Mouse (Mus musculus) MEL (cell line): Measurements from ENCODE around the gene Tex9. TPM values are rescaled to one million over a fixed set of nuclear protein-coding genes. Genes with fewer than 3 reads are reported as not detected.

ENCODE experiments used
- DNase-seq: peaks from one replicate; pipeline ENCODE4 v3.0.0; 2011; ENCODE audit warnings: low read depth, low spot score
- H3K27ac ChIP-seq: 2 replicates; pipeline ENCODE4 v1.5.1; 2012; ENCODE audit warnings: low read depth, mild to moderate bottlenecking, control low read depth, low read length, moderate library complexity; ENCODE audit not compliant: control insufficient read depth
- H3K27me3 ChIP-seq, 2 experiments: fragments of 150-350 bp in 1 of 2; sonication (generic) in 1 of 2; 2 replicates each; pipeline ENCODE4 v1.6.1; 2012; ENCODE audit warnings: low read length in 2 of 2, mild to moderate bottlenecking in 2 of 2, improper control_type of control experiment in 1 of 2, moderate library complexity in 1 of 2; ENCODE audit not compliant: insufficient read depth in 2 of 2, control insufficient read depth in 1 of 2
- H3K36me3 ChIP-seq, 2 experiments: 2 replicates each; pipeline ENCODE4 v1.6.1; 2012 to 2014; ENCODE audit warnings: low read length in 2 of 2, improper control_type of control experiment in 1 of 2, inconsistent platforms in 1 of 2, mild to moderate bottlenecking in 1 of 2; ENCODE audit not compliant: insufficient read depth in 2 of 2, control insufficient read depth in 1 of 2
- H3K4me1 ChIP-seq, 2 experiments: fragments of 150-350 bp in 1 of 2; sonication (generic) in 1 of 2; 2 replicates each; pipeline ENCODE4 v1.6.1; 2012; ENCODE audit warnings: low read length in 2 of 2, improper control_type of control experiment in 1 of 2, mild to moderate bottlenecking in 1 of 2; ENCODE audit not compliant: insufficient read depth in 2 of 2, control insufficient read depth in 1 of 2
- H3K4me3 ChIP-seq, 2 experiments: fragments of 150-350 bp in 1 of 2; sonication (generic) in 1 of 2; 2 replicates each; pipeline ENCODE4 v1.5.1; 2012; ENCODE audit warnings: low read depth in 2 of 2, low read length in 2 of 2, mild to moderate bottlenecking in 2 of 2, moderate library complexity in 2 of 2, control low read depth in 1 of 2, improper control_type of control experiment in 1 of 2; ENCODE audit not compliant: control insufficient read depth in 1 of 2, insufficient read depth in 1 of 2
- H3K79me2 ChIP-seq: 2 replicates; pipeline ENCODE4 v1.6.1; 2012; ENCODE audit warnings: mild to moderate bottlenecking, low read length, moderate library complexity; ENCODE audit not compliant: control insufficient read depth, poor library complexity, insufficient read depth
- H3K9ac ChIP-seq: 2 replicates; pipeline ENCODE4 v1.6.1; 2012; ENCODE audit warnings: low read depth, mild to moderate bottlenecking, control low read depth, low read length, moderate library complexity; ENCODE audit not compliant: control insufficient read depth, poor library complexity, severe bottlenecking
- H3K9me3 ChIP-seq: fragments of 150-350 bp; sonication (generic); replicated peaks from 2 replicates; pipeline ENCODE4 v1.6.1; 2012; ENCODE audit warnings: mild to moderate bottlenecking, low read length, improper control_type of control experiment, moderate library complexity; ENCODE audit not compliant: insufficient read depth
- CHD2 ChIP-seq: IDR thresholded peaks from 2 replicates; pipeline ENCODE4 v1.6.1; 2011; ENCODE audit warnings: low read length, improper control_type of control experiment
- CTCF ChIP-seq, 3 experiments: IDR thresholded peaks in 2 of 3; conservative IDR thresholded peaks in 1 of 3; 2 replicates each; pipeline ENCODE4 v1.5.1; 2011 to 2012; ENCODE audit warnings: low read length in 3 of 3, low read depth in 2 of 3, mild to moderate bottlenecking in 2 of 3, improper control_type of control experiment in 1 of 3, inconsistent platforms in 1 of 3, mixed read lengths in 1 of 3, moderate library complexity in 1 of 3; ENCODE audit not compliant: control insufficient read depth in 1 of 3, insufficient read depth in 1 of 3, poor library complexity in 1 of 3, severe bottlenecking in 1 of 3
- E2F4 ChIP-seq: IDR thresholded peaks from 2 replicates; pipeline ENCODE4 v1.6.1; 2011; ENCODE audit warnings: low read depth, low read length, improper control_type of control experiment, borderline replicate concordance
- ELF1 ChIP-seq: IDR thresholded peaks from 2 replicates; pipeline ENCODE4 v1.6.1; 2014; ENCODE audit warnings: low read depth, mild to moderate bottlenecking, inconsistent platforms, low read length, improper control_type of control experiment, moderate library complexity
- ETS1 ChIP-seq: IDR thresholded peaks from 2 replicates; pipeline ENCODE4 v1.6.1; 2012; ENCODE audit warnings: low read depth, mild to moderate bottlenecking, inconsistent platforms, low read length, improper control_type of control experiment, moderate library complexity
- GABPA ChIP-seq: IDR thresholded peaks from 2 replicates; pipeline ENCODE4 v1.6.1; 2012; ENCODE audit warnings: low read depth, mild to moderate bottlenecking, inconsistent platforms, low read length, improper control_type of control experiment, moderate library complexity
- HCFC1 ChIP-seq: IDR thresholded peaks from 2 replicates; pipeline ENCODE4 v1.6.1; 2012; ENCODE audit warnings: low read depth, mild to moderate bottlenecking, inconsistent platforms, low read length, improper control_type of control experiment, moderate library complexity
- JUND ChIP-seq: IDR thresholded peaks from 2 replicates; pipeline ENCODE4 v1.6.1; 2011; ENCODE audit warnings: low read depth, mild to moderate bottlenecking, improper control_type of control experiment, low read length
- KAT2A ChIP-seq: conservative IDR thresholded peaks from 2 replicates; pipeline ENCODE4 v1.6.1; 2012; ENCODE audit warnings: low read depth, low read length, improper control_type of control experiment, inconsistent platforms
- MAZ ChIP-seq: IDR thresholded peaks from 2 replicates; pipeline ENCODE4 v1.6.1; 2012; ENCODE audit warnings: low read depth, mild to moderate bottlenecking, inconsistent platforms, low read length, improper control_type of control experiment
- MXI1 ChIP-seq: IDR thresholded peaks from 2 replicates; pipeline ENCODE4 v1.6.1; 2011; ENCODE audit warnings: mild to moderate bottlenecking, low read depth, low read length, improper control_type of control experiment
- MYB ChIP-seq: IDR thresholded peaks from 2 replicates; pipeline ENCODE4 v1.6.1; 2011; ENCODE audit warnings: mild to moderate bottlenecking, low read depth, low read length, improper control_type of control experiment
- NELFE ChIP-seq: IDR thresholded peaks from 2 replicates; pipeline ENCODE4 v1.6.1; 2011; ENCODE audit warnings: low read depth, low read length, improper control_type of control experiment
- NRF1 ChIP-seq: IDR thresholded peaks from 2 replicates; pipeline ENCODE4 v1.6.1; 2014; ENCODE audit warnings: low read depth, mild to moderate bottlenecking, inconsistent platforms, low read length, improper control_type of control experiment, moderate library complexity; ENCODE audit not compliant: poor library complexity, insufficient read depth, severe bottlenecking
- POLR2A ChIP-seq, 2 experiments: IDR thresholded peaks; 2 replicates each; pipeline ENCODE4 v1.6.1; 2011 to 2012; ENCODE audit warnings: low read length in 2 of 2, mild to moderate bottlenecking in 2 of 2, control low read depth in 1 of 2, improper control_type of control experiment in 1 of 2, low read depth in 1 of 2, moderate library complexity in 1 of 2; ENCODE audit not compliant: control insufficient read depth in 1 of 2, insufficient read depth in 1 of 2, poor library complexity in 1 of 2
- POLR2AphosphoS5 ChIP-seq: IDR thresholded peaks from 2 replicates; pipeline ENCODE4 v1.6.1; 2012; ENCODE audit warnings: low read depth, borderline replicate concordance, mild to moderate bottlenecking, inconsistent platforms, low read length, moderate library complexity, mixed read lengths
- RCOR1 ChIP-seq: IDR thresholded peaks from 2 replicates; pipeline ENCODE4 v1.6.1; 2012; ENCODE audit warnings: low read depth, mild to moderate bottlenecking, inconsistent platforms, low read length, improper control_type of control experiment
- SIN3A ChIP-seq: IDR thresholded peaks from 2 replicates; pipeline ENCODE4 v1.6.1; 2012; ENCODE audit warnings: low read length, improper control_type of control experiment, inconsistent platforms
- TAL1 ChIP-seq: IDR thresholded peaks from 2 replicates; pipeline ENCODE4 v1.6.1; 2012; ENCODE audit warnings: mild to moderate bottlenecking, inconsistent platforms, low read length, moderate library complexity, mixed read lengths
- TCF12 ChIP-seq: IDR thresholded peaks from 2 replicates; pipeline ENCODE4 v1.6.1; 2014; ENCODE audit warnings: low read depth, mild to moderate bottlenecking, inconsistent platforms, low read length, improper control_type of control experiment, moderate library complexity
- USF1 ChIP-seq: IDR thresholded peaks from 2 replicates; pipeline ENCODE4 v1.6.1; 2014; ENCODE audit warnings: low read depth, mild to moderate bottlenecking, inconsistent platforms, low read length, improper control_type of control experiment, moderate library complexity
- USF2 ChIP-seq, 2 experiments: IDR thresholded peaks; 2 replicates each; pipeline ENCODE4 v1.6.1; 2011 to 2012; ENCODE audit warnings: improper control_type of control experiment in 2 of 2, low read length in 2 of 2, borderline replicate concordance in 1 of 2, inconsistent platforms in 1 of 2, low read depth in 1 of 2, mild to moderate bottlenecking in 1 of 2; ENCODE audit not compliant: insufficient read depth in 1 of 2
- ZMIZ1 ChIP-seq: IDR thresholded peaks from 2 replicates; pipeline ENCODE4 v1.6.1; 2012; ENCODE audit warnings: low read depth, mild to moderate bottlenecking, inconsistent platforms, low read length, improper control_type of control experiment, moderate library complexity
- polyA plus RNA-seq, 2 experiments: library from polyadenylated mRNA; stranded (reverse) in 1 of 2; unstranded in 1 of 2; fragments of >175 nt in 1 of 2; fragments of >200 nt in 1 of 2; gene quantifications; 2 replicates each; pipeline versions ENCODE4 v1.2.1 to v1.2.4; 2012; ENCODE audit warnings: low replicate concordance in 2 of 2, low read depth in 1 of 2; ENCODE audit not compliant: insufficient read length in 2 of 2, insufficient read depth in 1 of 2, missing spikeins in 1 of 2
- total RNA-seq: library from RNA; depleted of rRNA; stranded (reverse); fragments of 300-350 nt; gene quantifications from 2 replicates; pipeline ENCODE4 v1.2.3, GENCODE M21; 2012

Gene Tex9
- total and polyA plus RNA-seq, 3 experiments = 7.0 to 17.1 TPM; not detected in 1

DNA sequence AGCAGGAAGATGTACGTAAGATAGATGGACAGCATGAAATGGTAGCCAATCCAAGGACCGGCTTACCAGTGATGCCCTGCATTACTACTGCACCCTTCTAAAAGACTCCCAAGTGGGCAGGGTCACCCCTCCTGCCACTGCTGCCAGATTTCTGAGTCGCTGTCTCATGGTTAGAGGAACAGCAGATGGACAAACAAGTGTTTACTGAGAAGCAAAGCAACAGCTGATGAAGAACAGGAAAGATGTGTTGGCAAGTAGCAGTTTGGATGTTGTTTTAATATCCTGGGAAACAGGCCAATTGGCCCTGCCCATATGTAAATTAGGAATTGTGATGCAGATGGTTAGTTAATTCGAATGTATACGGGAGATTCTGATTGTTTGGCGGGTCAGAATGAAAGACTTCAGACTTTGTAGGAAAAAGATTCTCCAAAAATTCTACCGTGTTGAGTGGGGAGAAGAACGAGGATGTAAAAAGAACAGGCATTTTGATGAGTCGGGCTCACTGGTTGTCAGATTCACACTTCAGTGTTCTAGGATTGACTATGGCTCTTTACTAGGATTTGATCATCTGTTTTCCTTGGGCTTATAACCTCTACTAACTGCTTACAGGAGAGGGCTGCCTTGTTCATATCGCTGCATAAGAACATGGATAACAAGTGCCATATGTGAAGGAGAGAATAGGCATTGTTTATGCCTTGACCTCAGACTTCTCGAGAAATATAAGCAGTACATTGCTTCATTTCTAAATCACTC is 20.4 kb upstream of the Tex9 start:
- TF ChIP-seq TAL1 (no peak), CHD2 (no peak), JUND (no peak), TCF12 (no peak), ELF1 (no peak)
- H3K9ac ChIP-seq = no peak overlapping the region

DNA sequence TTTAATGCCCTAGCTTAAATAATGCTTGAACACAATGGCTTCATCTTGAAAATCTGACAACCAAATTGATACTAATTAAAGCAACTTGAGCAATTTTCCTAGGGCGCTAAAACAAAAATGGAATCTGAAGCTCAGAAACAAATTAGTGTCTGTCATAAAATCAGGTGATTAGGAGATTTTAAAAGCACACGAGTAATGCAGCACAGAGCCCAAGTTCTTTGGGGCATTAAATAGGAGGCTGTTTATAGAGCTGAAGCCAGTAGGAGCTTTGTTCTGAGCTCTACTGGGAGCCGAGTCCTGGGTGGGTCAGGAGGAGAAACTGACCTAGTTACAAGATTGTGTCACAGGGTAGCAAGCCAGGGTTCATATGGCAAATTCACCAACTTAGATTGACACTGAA is 5.2 kb upstream of the Tex9 start:
- H3K36me3 ChIP-seq = peaks cover 0 to 12% of the 10 kb centered on the region in 2 experiments; a peak in 2 of 4 replicates
- no peak overlapping the region for H3K9ac ChIP-seq
- DNase-seq = no peak
- no peaks in the 10 kb centered on the region for H3K9me3 ChIP-seq
- TF ChIP-seq JUND (no peak), ETS1 (no peak), GABPA (no peak), TAL1 (no peak)
- H3K4me1 ChIP-seq = 0 out of 4 replicates have a peak, but pooled peaks cover 3 to 6% of the 10 kb centered on the region in 2 experiments
- H3K79me2 ChIP-seq = no peaks in the 10 kb centered on the region; the same call in 1 of the 2 replicates
- H3K27ac ChIP-seq = no peak overlapping the region
- H3K27me3 ChIP-seq = no peaks in the 10 kb centered on the region
- no peak overlapping the region for H3K4me3 ChIP-seq

More for the DNA sequence above, 20.4 kb upstream of the Tex9 start:
- Histone ChIP-seq H3K27me3 (no peaks in the 10 kb centered on the region), H3K4me1 (no peaks in the 10 kb centered on the region), H3K9me3 (no peaks in the 10 kb centered on the region), H3K4me3 (no peak overlapping the region), H3K36me3 (no peaks in the 10 kb centered on the region), H3K79me2 (no peaks in the 10 kb centered on the region), H3K27ac (no peak overlapping the region)
- DNase-seq = no peak

DNA sequence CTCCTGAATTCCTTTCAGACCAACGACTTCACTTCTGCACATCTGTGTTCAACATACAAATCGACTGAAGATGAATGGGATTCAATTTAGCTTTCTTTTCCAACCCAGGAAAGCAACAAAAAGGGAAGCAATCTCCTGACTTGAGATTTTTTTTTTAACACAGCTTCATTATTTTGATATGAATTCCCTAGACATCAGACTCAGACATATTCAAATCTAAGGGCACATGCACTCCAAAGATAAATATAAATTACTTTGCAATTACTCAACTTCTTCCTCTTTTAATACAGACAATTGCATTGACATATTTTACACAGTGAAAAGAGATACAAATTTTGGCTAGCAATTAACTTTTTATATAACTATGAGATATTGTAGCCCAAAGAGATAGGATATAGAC is 4.7 kb upstream of the Tex9 start:
- Histone ChIP-seq H3K36me3 (peaks cover 0 to 12% of the 10 kb centered on the region in 2 experiments; a peak in 2 of 4 replicates), H3K79me2 (no peaks in the 10 kb centered on the region; the same call in 1 of the 2 replicates), H3K9me3 (no peaks in the 10 kb centered on the region), H3K4me1 (0 out of 4 replicates have a peak, but pooled peaks cover 4 to 6% of the 10 kb centered on the region in 2 experiments), H3K27me3 (no peaks in the 10 kb centered on the region), H3K27ac (no peak overlapping the region), H3K9ac (no peak overlapping the region), H3K4me3 (no peak overlapping the region)
- DNase-seq = peak; percentile 40
- TF ChIP-seq ZMIZ1 = no peak
- TF ChIP-seq POLR2A (IDR thresholded peaks at IDR 0.05; ENCODE audit: control insufficient read depth in 1 of 2, insufficient read depth in 1 of 2, low read depth in 1 of 2, low read length in 2 of 2, poor library complexity in 1 of 2) = no peak
- TF ChIP-seq RCOR1 = peak; percentile 91
- TF ChIP-seq TAL1 = peak; percentile 39; the same call in 1 of the 2 replicates
- TF ChIP-seq E2F4 = no peak
- TF ChIP-seq MXI1 = no peak
- TF ChIP-seq NELFE = no peak
- TF ChIP-seq MYB = no peak
- TF ChIP-seq KAT2A = no peak
- TF ChIP-seq ELF1 = no peak
- TF ChIP-seq NRF1 = no peak
- peak; percentile 33; the same call in 1 of the 2 replicates for TF ChIP-seq ETS1
- no peak for TF ChIP-seq USF2 (IDR thresholded peaks at IDR 0.05; ENCODE audit: borderline replicate concordance in 1 of 2, insufficient read depth in 1 of 2, low read depth in 1 of 2, low read length in 2 of 2)
- peak; percentile 79 for TF ChIP-seq TCF12
- no peak for TF ChIP-seq USF1
- no peak for TF ChIP-seq POLR2AphosphoS5
- TF ChIP-seq SIN3A = no peak
- no peak for TF ChIP-seq MAZ
- no peak for TF ChIP-seq HCFC1
- no peak for TF ChIP-seq GABPA
- no peak for TF ChIP-seq CTCF (IDR thresholded peaks at IDR 0.05 in 2 of 3, conservative IDR thresholded peaks at IDR 0.05 in 1 of 3; ENCODE audit: control insufficient read depth in 1 of 3, insufficient read depth in 1 of 3, low read depth in 2 of 3, low read length in 3 of 3, poor library complexity in 1 of 3, severe bottlenecking in 1 of 3)
